Mouse (Mus musculus) cerebellum, adult 2 months (tissue): ENCODE results near the gene Srpr.

Experiments
- CTCF ChIP-seq: fragments of 200-500 bp; IDR thresholded peaks from 2 replicates; pipeline ENCODE4 v1.5.1; 2011; ENCODE audit warnings: low read depth, mild to moderate bottlenecking, control low read depth, low read length, moderate library complexity, borderline replicate concordance; ENCODE audit not compliant: insufficient read depth
- POLR2A ChIP-seq: fragments of 200-500 bp; IDR thresholded peaks from 2 replicates; pipeline ENCODE4 v1.6.1; 2011; ENCODE audit warnings: low read length, control low read depth, borderline replicate concordance; ENCODE audit not compliant: insufficient read depth

DNA sequence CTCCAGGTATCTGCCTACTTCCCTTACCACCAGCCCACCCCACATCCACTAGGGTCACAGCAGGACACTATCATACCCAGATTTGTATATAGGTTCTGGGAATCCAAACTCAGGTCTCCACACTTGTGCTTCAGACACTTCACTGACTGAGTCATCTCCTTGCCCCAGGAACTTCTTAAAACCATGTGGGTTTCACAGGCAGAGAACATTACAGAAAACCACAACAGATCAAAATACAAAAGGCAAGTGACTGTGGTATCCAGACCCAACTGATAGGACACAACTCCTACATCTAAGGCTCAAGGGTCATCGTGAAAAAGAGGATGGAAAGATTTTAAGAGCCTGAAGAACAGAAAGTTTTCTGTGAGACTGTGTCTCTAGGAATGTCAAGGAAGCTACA is 26.6 kb upstream of the Srpr start:
- TF ChIP-seq POLR2A: no peak
- TF ChIP-seq CTCF: no peak
